Mouse (Mus musculus) CH12.LX (cell line): ENCODE measurements at regions not wholly inside any gene's neighbourhood (a gene's known extent, or its start where the extent isn't known, plus 50 kb on each side); places are given as distances from the start of the nearest gene placed in this dataset.

Source experiments
- DNase-seq: peaks from one replicate; pipeline ENCODE4 v3.0.0-alpha.2; 2013; ENCODE audit errors: extremely low read depth
- H3K27ac ChIP-seq: 2 replicates; pipeline ENCODE4 v1.5.1; 2012; ENCODE audit warnings: low read depth, mild to moderate bottlenecking, control low read depth, moderate library complexity; ENCODE audit not compliant: insufficient read depth
- H3K27me3 ChIP-seq: replicated peaks from 2 replicates; pipeline ENCODE3; 2012; ENCODE audit warnings: inconsistent platforms
- H3K36me3 ChIP-seq, 2 experiments: replicated peaks in 1 of 2; 2 replicates each; pipeline versions ENCODE3 to v1.6.1; 2012; ENCODE audit warnings: inconsistent platforms in 1 of 2, low read length in 1 of 2, mild to moderate bottlenecking in 1 of 2, mixed read lengths in 1 of 2, moderate library complexity in 1 of 2; ENCODE audit not compliant: control insufficient read depth in 1 of 2, insufficient read depth in 1 of 2
- H3K4me1 ChIP-seq, 2 experiments: 2 replicates each; pipeline ENCODE4 v1.6.1; 2012; ENCODE audit warnings: inconsistent platforms in 1 of 2, moderate library complexity in 1 of 2; ENCODE audit not compliant: insufficient read depth in 2 of 2, control insufficient read depth in 1 of 2
- H3K4me2 ChIP-seq: 2 replicates; pipeline ENCODE4 v1.6.1; 2012; ENCODE audit warnings: low read depth, mild to moderate bottlenecking, control low read depth; ENCODE audit not compliant: poor library complexity, insufficient read depth, severe bottlenecking
- H3K4me3 ChIP-seq, 3 experiments: fragments of 150-350 bp in 1 of 3; sonication (generic) in 1 of 3; replicated peaks in 1 of 3; 2 replicates each; pipeline versions ENCODE3 to v1.5.1; 2011 to 2012; ENCODE audit warnings: low read depth in 2 of 3, low read length in 2 of 3, mild to moderate bottlenecking in 2 of 3, moderate library complexity in 2 of 3, control low read depth in 1 of 3, improper control_type of control experiment in 1 of 3, inconsistent platforms in 1 of 3, mixed read lengths in 1 of 3; ENCODE audit not compliant: poor library complexity in 1 of 3
- H3K79me2 ChIP-seq: replicated peaks from 2 replicates; pipeline ENCODE4 v1.6.1; 2012; ENCODE audit warnings: mild to moderate bottlenecking, moderate library complexity; ENCODE audit not compliant: control insufficient read depth, poor library complexity, insufficient read depth, severe bottlenecking; ENCODE audit errors: extremely low read depth
- H3K9ac ChIP-seq: 2 replicates; pipeline ENCODE4 v1.6.1; 2012; ENCODE audit warnings: low read depth, mild to moderate bottlenecking, control low read depth, moderate library complexity; ENCODE audit not compliant: insufficient read depth
- H3K9me3 ChIP-seq: replicated peaks from 2 replicates; pipeline ENCODE3; 2012; ENCODE audit warnings: low read length, inconsistent platforms, mixed read lengths
- BHLHE40 ChIP-seq: IDR thresholded peaks from 2 replicates; pipeline ENCODE4 v1.6.1; 2011; ENCODE audit warnings: mild to moderate bottlenecking, low read depth, low read length, improper control_type of control experiment
- CHD1 ChIP-seq: IDR thresholded peaks from 2 replicates; pipeline ENCODE4 v1.6.1; 2012; ENCODE audit warnings: low read depth, low read length, improper control_type of control experiment, inconsistent platforms
- CHD2 ChIP-seq: IDR thresholded peaks from 2 replicates; pipeline ENCODE4 v1.6.1; 2011; ENCODE audit warnings: low read length, improper control_type of control experiment
- CTCF ChIP-seq, 2 experiments: IDR thresholded peaks in 1 of 2; conservative IDR thresholded peaks in 1 of 2; 2 replicates each; pipeline ENCODE4 v1.5.1; 2011 to 2012; ENCODE audit warnings: low read depth in 2 of 2, low read length in 2 of 2, improper control_type of control experiment in 1 of 2, inconsistent platforms in 1 of 2, mild to moderate bottlenecking in 1 of 2, moderate library complexity in 1 of 2
- E2F4 ChIP-seq: IDR thresholded peaks from 2 replicates; pipeline ENCODE4 v1.6.1; 2011; ENCODE audit warnings: low read depth, low read length, improper control_type of control experiment; ENCODE audit not compliant: insufficient replicate concordance
- ELF1 ChIP-seq: IDR thresholded peaks from 2 replicates; pipeline ENCODE4 v1.6.1; 2014; ENCODE audit warnings: low read depth, mild to moderate bottlenecking, inconsistent platforms, low read length, improper control_type of control experiment
- EP300 ChIP-seq: IDR thresholded peaks from 2 replicates; pipeline ENCODE4 v1.6.1; 2011; ENCODE audit warnings: low read length, improper control_type of control experiment
- ETS1 ChIP-seq: conservative IDR thresholded peaks from 2 replicates; pipeline ENCODE4 v1.6.1; 2012; ENCODE audit warnings: low read depth, mild to moderate bottlenecking, inconsistent platforms, low read length, improper control_type of control experiment, moderate library complexity
- GABPA ChIP-seq: IDR thresholded peaks from 2 replicates; pipeline ENCODE4 v1.6.1; 2012; ENCODE audit warnings: low read depth, low read length, improper control_type of control experiment, inconsistent platforms; ENCODE audit not compliant: insufficient replicate concordance
- IRF4 ChIP-seq: IDR thresholded peaks from 2 replicates; pipeline ENCODE4 v1.6.1; 2014; ENCODE audit warnings: low read depth, mild to moderate bottlenecking, inconsistent platforms, low read length, improper control_type of control experiment
- JUN ChIP-seq: IDR thresholded peaks from 2 replicates; pipeline ENCODE4 v1.6.1; 2011; ENCODE audit warnings: low read depth, mild to moderate bottlenecking, low read length, improper control_type of control experiment, moderate library complexity; ENCODE audit not compliant: insufficient read depth
- MAX ChIP-seq: IDR thresholded peaks from 2 replicates; pipeline ENCODE4 v1.6.1; 2011; ENCODE audit warnings: low read length, improper control_type of control experiment
- MAZ ChIP-seq: IDR thresholded peaks from 2 replicates; pipeline ENCODE4 v1.6.1; 2012; ENCODE audit warnings: low read depth, mild to moderate bottlenecking, inconsistent platforms, low read length, improper control_type of control experiment, moderate library complexity
- MEF2A ChIP-seq: IDR thresholded peaks from 2 replicates; pipeline ENCODE4 v1.6.1; 2014; ENCODE audit warnings: low read depth, mild to moderate bottlenecking, inconsistent platforms, low read length, improper control_type of control experiment, borderline replicate concordance
- MYC ChIP-seq: IDR thresholded peaks from 2 replicates; pipeline ENCODE4 v1.6.1; 2011; ENCODE audit warnings: low read depth, mild to moderate bottlenecking, improper control_type of control experiment, low read length
- NELFE ChIP-seq: IDR thresholded peaks from 2 replicates; pipeline ENCODE4 v1.6.1; 2011; ENCODE audit warnings: low read depth, low read length, improper control_type of control experiment
- PAX5 ChIP-seq: IDR thresholded peaks from 2 replicates; pipeline ENCODE4 v1.6.1; 2012; ENCODE audit warnings: low read length, inconsistent platforms, mixed read lengths
- POLR2A ChIP-seq: IDR thresholded peaks from 2 replicates; pipeline ENCODE4 v1.6.1; 2011; ENCODE audit warnings: low read depth, mild to moderate bottlenecking, improper control_type of control experiment, low read length
- POLR2AphosphoS2 ChIP-seq: IDR thresholded peaks from 2 replicates; pipeline ENCODE4 v1.6.1; 2011; ENCODE audit warnings: low read depth, low read length, improper control_type of control experiment
- RAD21 ChIP-seq: IDR thresholded peaks from 2 replicates; pipeline ENCODE4 v1.6.1; 2011; ENCODE audit warnings: low read depth, mild to moderate bottlenecking, low read length, improper control_type of control experiment, moderate library complexity
- SIN3A ChIP-seq: IDR thresholded peaks from 2 replicates; pipeline ENCODE4 v1.6.1; 2012; ENCODE audit warnings: low read length, improper control_type of control experiment, inconsistent platforms
- TCF12 ChIP-seq: IDR thresholded peaks from 2 replicates; pipeline ENCODE4 v1.6.1; 2014; ENCODE audit warnings: low read depth, mild to moderate bottlenecking, inconsistent platforms, low read length, improper control_type of control experiment
- USF1 ChIP-seq: IDR thresholded peaks from 2 replicates; pipeline ENCODE4 v1.6.1; 2014; ENCODE audit warnings: low read depth, mild to moderate bottlenecking, inconsistent platforms, low read length, improper control_type of control experiment
- USF2 ChIP-seq: conservative IDR thresholded peaks from 2 replicates; pipeline ENCODE4 v1.6.1; 2011; ENCODE audit warnings: low read depth, low read length, improper control_type of control experiment
- ZC3H11A ChIP-seq: IDR thresholded peaks from 2 replicates; pipeline ENCODE4 v1.6.1; 2012; ENCODE audit warnings: low read depth, mild to moderate bottlenecking, inconsistent platforms, low read length, improper control_type of control experiment
- ZMIZ1 ChIP-seq: IDR thresholded peaks from 2 replicates; pipeline ENCODE4 v1.6.1; 2012; ENCODE audit warnings: low read depth, mild to moderate bottlenecking, inconsistent platforms, low read length, improper control_type of control experiment
- dilution Hi-C: fragments of 300-500 bp; cut with MboI; formaldehyde crosslinking; loops from 2 replicates; pipeline ENCODE4 v1.14.3; 2020; ENCODE audit warnings: low sequenced_read_pairs; ENCODE audit not compliant: extremely low pct_unique_long_range_greater_than_20kb, extremely low pct_ligation_motif_present
- in situ Hi-C: fragments of 300-500 bp; cut with MboI; formaldehyde crosslinking; loops from 3 replicates; pipeline ENCODE4 v1.14.3; 2019; ENCODE audit warnings: low sequenced_read_pairs, low pct_ligation_motif_present, low pct_unique_long_range_greater_than_20kb, mixed read lengths

- Histone ChIP-seq H3K36me3 (no peaks in the 10 kb centered on the region), H3K4me3 (no peak overlapping the region), H3K4me1 (peaks cover 5 to 16% of the 10 kb centered on the region in 2 experiments), H3K79me2 (no peaks in the 10 kb centered on the region), H3K27ac (no peak overlapping the region), H3K9me3 (no peaks in the 10 kb centered on the region), H3K9ac (no peak overlapping the region), H3K27me3 (no peaks in the 10 kb centered on the region), H3K4me2 (peak overlapping the region; percentile 22)
- dilution Hi-C loops (no loop called here), in situ Hi-C loops (loop anchor here (10.0 kb wide), 1 partner anchor 432 kb away; no protein-coding TSS in a partner anchor)
- TF ChIP-seq POLR2A (no peak), GABPA (no peak), ELF1 (no peak), EP300 (no peak), ETS1 (no peak), POLR2AphosphoS2 (no peak), ZC3H11A (no peak), CHD2 (no peak), CTCF (conservative IDR thresholded peaks at IDR 0.05 in 1 of 2, IDR thresholded peaks at IDR 0.05 in 1 of 2; ENCODE audit: low read depth in 2 of 2, low read length in 2 of 2) (no peak), USF1 (no peak), USF2 (no peak), PAX5 (no peak)
- DNase-seq = no peak
Measured at GRCm38 (mm10) chr4:102657244-102657643, 83.9 kb upstream of the Sgip1 start.

GRCm38 (mm10) chr4:102658578-102658977 is 82.5 kb upstream of the Sgip1 start:
- dilution Hi-C loops = no loop called here
- no peak overlapping the region for H3K4me3 ChIP-seq
- no peaks in the 10 kb centered on the region for H3K79me2 ChIP-seq

GRCm38 (mm10) chr4:102663617-102664016 is 77.5 kb upstream of the Sgip1 start:
- DNase-seq = peak; percentile 61
- Histone ChIP-seq H3K9ac (no peak overlapping the region), H3K79me2 (no peaks in the 10 kb centered on the region), H3K27me3 (no peaks in the 10 kb centered on the region), H3K9me3 (no peaks in the 10 kb centered on the region), H3K36me3 (no peaks in the 10 kb centered on the region), H3K4me1 (peaks cover 9 to 22% of the 10 kb centered on the region in 2 experiments), H3K27ac (peak overlapping the region; percentile 66; the same call in 1 of the 2 replicates), H3K4me3 (no peak overlapping the region), H3K4me2 (no peak overlapping the region)
- dilution Hi-C loops (no loop called here), in situ Hi-C loops (loop anchor here (10.0 kb wide), 1 partner anchor 51 kb away; no protein-coding TSS in a partner anchor)
- TF ChIP-seq BHLHE40 = peak; percentile 48
- no peak for TF ChIP-seq ZMIZ1
- peak; percentile 69 for TF ChIP-seq JUN
- no peak for TF ChIP-seq GABPA
- TF ChIP-seq IRF4 = peak; percentile 95
- no peak for TF ChIP-seq NELFE
- TF ChIP-seq TCF12 = peak; percentile 74; the same call in 1 of the 2 replicates
- TF ChIP-seq E2F4 = no peak
- no peak for TF ChIP-seq RAD21
- no peak for TF ChIP-seq USF1
- TF ChIP-seq MAZ = no peak
- no peak for TF ChIP-seq MYC
- TF ChIP-seq PAX5 = no peak
- TF ChIP-seq MAX = peak; percentile 15; the same call in 1 of the 2 replicates
- TF ChIP-seq SIN3A = no peak
- peak; percentile 59; the same call in 1 of the 2 replicates for TF ChIP-seq CHD2
- peak; percentile 93 for TF ChIP-seq MEF2A
- no peak for TF ChIP-seq POLR2A

More at GRCm38 (mm10) chr4:102658578-102658977, 82.5 kb upstream of the Sgip1 start:
- Histone ChIP-seq H3K4me1 (peaks cover 7 to 25% of the 10 kb centered on the region in 2 experiments), H3K36me3 (no peaks in the 10 kb centered on the region), H3K27me3 (no peaks in the 10 kb centered on the region), H3K9me3 (no peaks in the 10 kb centered on the region), H3K9ac (no peak overlapping the region), H3K27ac (no peak overlapping the region), H3K4me2 (no peak overlapping the region)
- DNase-seq = no peak
- TF ChIP-seq POLR2A (no peak), CHD1 (no peak), IRF4 (peak; percentile 51; the same call in 1 of the 2 replicates), EP300 (peak; percentile 55)
- in situ Hi-C loops = loop anchor here (10.0 kb wide), 1 partner anchor 434 kb away; no protein-coding TSS in a partner anchor
